Mouse (Mus musculus) G1E (cell line): ENCODE measurements around the gene Trim12a.
"Not testable (repeated sequence)": the region's sequence is repeated elsewhere in the genome, so short reads cannot be mapped to it uniquely, and the experiment has no call there.

Source experiments
- CTCF ChIP-seq: IDR thresholded peaks from 2 replicates; pipeline ENCODE4 v1.5.1; 2012; ENCODE audit warnings: low read depth, low read length, inconsistent platforms, mixed read lengths
- GATA1 ChIP-seq: IDR thresholded peaks from 2 replicates; pipeline ENCODE4 v1.6.1; 2012; ENCODE audit warnings: borderline replicate concordance, low read length, inconsistent platforms, mixed read lengths
- GATA2 ChIP-seq: IDR thresholded peaks from 2 replicates; pipeline ENCODE4 v1.6.1; 2012; ENCODE audit warnings: low read depth, low read length, inconsistent platforms, borderline replicate concordance
- POLR2AphosphoS5 ChIP-seq: IDR thresholded peaks from 2 replicates; pipeline ENCODE4 v1.6.1; 2012; ENCODE audit warnings: low read depth, low read length, inconsistent platforms; ENCODE audit not compliant: insufficient replicate concordance
- TAL1 ChIP-seq: conservative IDR thresholded peaks from 2 replicates; pipeline ENCODE4 v1.6.1; 2012; ENCODE audit warnings: low read depth, low read length, inconsistent platforms, mixed read lengths

- not testable (repeated sequence) for TF ChIP-seq CTCF, TAL1, POLR2AphosphoS5, GATA1, GATA2
Observed at GRCm38 (mm10) chr7:104287576-104288443, 27.5 kb downstream of the Trim12a start, which contains the start of gene Trim5.
